Mouse (Mus musculus): ENCODE data around the gene Tfr2.
"Not testable (repeated sequence)": the region's sequence is repeated elsewhere in the genome, so short reads cannot be mapped to it uniquely, and the experiment has no call there.

The Tfr2 gene

GRCm38 (mm10) chr5:137590507-137590906 lies 20.9 kb downstream of the Tfr2 start:
- no peak for DNase-seq

DNA sequence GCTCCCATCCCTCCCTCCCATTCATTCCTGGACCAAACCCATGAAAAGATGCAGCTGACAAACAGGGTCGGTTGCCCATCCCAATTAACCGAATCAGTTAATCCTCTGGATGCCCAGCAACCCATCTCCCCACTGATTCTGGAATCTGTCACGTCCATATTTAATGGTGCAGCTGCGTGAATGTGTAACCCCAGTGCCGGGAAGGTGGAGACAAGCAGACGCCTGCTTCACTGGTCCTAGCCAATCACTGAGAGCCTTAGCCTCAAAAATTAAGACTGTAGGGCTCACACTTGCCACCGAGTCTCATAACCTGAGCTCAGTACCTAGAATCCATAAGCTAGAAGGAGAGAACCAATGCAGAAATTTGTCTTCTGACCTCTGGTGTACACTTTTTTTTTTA lies 26.3 kb downstream of the Tfr2 start:
- no peak for DNase-seq

- DNase-seq, result no peak
These were observed 27.1 kb downstream of the Tfr2 start for GRCm38 (mm10) chr5:137596601-137597261.

DNA sequence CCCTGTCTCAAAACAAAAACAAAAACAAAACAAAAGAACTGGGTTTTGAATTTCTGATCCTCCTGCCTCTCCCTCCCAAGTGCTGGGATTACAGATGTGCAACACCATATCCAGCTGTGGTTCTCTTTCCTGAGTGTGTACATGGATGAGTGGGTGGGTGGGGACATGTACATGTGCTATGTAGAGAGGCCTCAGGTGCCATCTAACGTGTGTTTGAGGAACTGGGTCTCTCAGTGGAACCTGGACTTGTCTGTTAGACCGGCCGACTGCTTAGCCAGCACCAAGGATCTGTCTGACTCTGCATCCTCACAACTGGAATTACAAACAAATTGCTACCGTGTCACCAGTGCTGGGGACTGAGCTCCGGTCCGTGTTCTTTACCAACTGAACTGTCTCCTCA lies 28.0 kb downstream of the Tfr2 start:
- no peak for DNase-seq

DNA sequence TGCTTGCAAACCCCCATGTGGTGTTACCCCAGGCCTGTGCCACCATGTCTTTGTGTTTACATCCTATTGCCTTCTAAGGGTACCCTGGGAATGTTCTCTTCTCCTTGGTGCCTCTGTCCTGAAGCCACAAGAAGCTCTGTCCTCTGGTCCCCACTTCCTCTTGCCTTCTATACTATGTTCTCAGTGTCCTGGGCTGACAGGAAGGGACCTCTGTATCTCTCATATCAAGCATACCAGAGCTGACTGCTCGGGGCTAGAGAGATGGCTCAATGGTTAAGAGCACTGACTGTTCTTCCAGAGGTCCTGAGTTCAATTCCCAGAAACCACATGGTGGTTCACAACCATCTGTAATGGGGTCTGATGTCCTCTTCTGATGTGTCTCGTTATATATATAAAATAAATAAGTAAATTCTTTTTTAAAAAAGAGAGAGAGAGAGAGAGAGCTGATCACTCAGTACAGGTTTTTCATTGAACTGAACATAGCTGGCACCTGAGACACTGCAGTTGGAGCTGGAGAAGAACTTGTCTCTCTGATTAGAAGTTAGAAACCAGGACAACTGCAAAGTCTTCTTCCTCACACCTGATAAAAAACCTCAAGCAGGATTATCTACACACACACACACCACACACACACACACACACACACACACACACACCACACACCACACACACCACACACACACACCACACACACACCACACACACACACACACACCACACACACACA lies 28.6 kb downstream of the Tfr2 start:
- no peak for DNase-seq

- DNase-seq, result no peak
These were observed 30.0 kb downstream of the Tfr2 start for GRCm38 (mm10) chr5:137599600-137599999.

DNA sequence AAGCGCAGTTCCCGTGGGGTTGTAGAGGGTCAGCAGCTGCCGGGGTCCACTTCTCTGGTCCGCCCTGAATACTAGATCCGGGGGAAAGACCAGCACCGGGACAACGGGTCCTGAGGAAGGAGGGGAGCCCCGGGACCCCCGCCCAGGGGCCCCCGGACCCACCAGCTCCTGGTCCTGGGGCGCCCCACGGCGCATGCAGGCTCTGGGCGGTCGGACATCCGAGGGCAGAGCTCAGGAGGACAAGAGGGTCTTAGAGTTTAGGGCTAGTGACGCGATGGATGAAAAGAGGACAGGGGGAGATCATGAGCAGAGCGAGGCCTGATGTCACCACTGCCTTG lies 30.6 kb downstream of the Tfr2 start:
- no peak for DNase-seq

GRCm38 (mm10) chr5:137600619-137601364 lies 31.2 kb downstream of the Tfr2 start, which contains the start of gene Mospd3:
Mospd3 (minus strand) TSS chr5:137601058.
- DNase-seq, result peak; percentile 92

DNA sequence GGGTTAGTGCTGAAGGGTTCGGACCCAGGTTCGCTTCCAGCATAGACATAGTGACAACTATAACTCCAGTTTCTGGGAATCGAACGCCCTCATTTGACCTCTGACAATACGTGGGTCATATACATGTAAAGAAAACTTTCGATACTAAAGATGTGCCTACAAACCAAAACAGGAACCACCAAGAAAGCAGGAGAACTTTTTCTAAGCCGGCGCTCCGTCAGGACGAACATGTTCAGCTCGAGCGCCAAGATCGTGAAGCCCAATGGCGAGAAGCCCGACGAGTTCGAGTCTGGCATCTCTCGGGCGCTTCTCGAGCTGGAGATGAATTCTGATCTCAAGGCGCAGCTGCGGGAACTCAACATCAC lies 31.7 kb downstream of the Tfr2 start:
- no peak for DNase-seq

DNA sequence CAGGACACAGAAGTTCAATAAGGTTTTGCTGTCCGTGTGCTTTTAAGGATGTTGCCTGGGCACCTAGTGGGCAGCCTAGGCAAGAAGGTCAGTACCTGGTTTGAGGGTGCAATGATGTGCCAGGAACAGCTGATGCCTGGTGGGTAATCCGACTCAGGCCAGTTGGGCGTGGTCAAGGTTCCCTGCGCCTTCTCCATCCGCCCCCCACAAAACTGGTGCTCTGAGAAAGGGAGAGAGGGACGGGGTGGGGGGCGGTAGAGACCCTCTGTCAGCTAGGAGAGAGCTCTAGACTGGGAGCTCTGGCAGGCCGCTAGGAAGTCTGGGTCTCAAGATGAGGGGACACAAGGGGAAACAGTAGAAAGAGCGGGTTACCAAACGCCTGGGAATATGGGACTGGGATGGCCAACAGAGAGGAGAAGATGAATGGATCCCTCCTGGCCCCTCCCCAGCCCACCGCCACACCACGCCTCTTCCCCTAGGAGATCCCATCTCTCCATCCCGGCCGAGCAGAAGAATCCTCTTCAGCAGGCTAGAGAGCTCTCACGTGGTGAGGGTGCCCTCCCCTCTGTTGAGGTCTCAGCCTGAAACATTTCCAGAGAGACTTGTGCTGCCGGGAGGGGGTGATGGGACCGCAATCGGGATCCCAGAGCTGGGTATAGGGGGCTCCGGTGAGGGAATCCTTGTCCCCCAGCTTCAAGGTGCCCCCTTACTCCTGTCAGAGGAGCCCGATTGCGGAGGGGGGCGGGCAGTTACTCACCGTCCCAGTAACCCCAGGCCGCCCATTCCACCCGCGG lies 38.4 kb downstream of the Tfr2 start:
- DNase-seq, result no peak

DNA sequence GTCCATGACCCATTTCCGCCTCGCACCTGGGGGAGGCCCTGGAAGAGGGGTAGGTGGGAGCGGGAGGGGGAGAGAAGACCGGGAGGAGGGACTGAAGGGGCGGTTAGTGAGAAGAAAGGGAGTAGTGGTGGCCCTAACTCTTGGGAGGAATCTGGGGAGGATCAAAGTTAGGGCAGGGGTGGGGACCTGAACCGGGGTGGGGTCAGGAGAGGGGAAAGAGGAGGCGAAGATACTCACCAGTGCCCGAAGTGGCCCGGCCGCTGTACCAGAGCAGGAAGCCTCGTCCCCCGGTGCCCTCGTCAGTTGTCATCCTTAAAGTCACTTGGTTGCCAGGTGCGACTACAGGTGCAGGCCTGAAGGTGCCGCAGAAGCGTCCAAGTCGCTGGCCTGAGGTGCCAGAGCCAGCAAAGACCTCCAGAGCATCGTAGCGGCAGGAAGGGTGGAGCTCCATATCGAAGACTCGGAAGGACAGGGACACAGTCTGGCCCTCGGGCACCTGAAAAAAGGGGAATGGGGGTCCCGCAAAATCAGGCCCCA lies 39.1 kb downstream of the Tfr2 start:
- no peak for DNase-seq

DNA sequence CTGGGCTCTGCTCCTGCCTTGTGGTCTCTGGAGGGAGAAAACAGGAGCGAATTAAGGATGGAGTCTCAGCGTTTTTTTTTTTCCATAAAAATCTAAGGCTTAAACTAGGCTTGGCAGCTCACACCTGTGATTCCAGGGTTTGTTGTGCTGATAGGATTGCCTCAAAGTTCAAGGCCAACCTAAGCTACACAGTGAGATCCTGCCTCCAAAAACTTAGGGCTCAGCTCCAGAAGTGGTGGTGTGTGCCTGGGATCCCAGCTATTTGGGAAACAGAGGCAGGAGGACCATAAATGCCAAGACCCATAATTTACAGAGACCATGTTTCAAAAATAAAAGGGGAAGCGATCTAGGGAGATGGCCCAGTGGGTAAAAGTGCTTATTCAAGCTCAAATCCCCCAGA lies 39.7 kb downstream of the Tfr2 start:
- no peak for DNase-seq

DNA sequence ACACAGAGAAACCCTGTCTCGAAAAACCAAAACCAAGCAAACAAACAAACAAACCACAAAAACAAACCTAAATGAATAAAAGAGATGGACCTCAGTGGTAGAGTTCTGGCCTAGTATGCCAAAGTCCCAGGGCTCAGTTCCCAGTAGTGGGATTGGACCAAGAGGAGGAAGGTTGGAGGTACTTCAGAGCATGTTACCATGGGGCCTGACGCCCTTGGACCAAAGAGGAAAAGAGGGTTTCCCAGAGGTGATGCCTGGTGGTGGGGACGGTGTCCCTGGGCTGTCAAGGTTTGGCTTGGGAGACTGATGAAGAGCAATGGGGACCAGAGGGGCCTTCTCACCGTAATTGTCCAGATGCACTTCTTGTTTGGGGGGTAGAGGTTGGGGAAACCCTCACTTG lies 40.4 kb downstream of the Tfr2 start:
- DNase-seq, result no peak

GRCm38 (mm10) chr5:137610548-137611244 lies 41.1 kb downstream of the Tfr2 start:
- no peak for DNase-seq

DNA sequence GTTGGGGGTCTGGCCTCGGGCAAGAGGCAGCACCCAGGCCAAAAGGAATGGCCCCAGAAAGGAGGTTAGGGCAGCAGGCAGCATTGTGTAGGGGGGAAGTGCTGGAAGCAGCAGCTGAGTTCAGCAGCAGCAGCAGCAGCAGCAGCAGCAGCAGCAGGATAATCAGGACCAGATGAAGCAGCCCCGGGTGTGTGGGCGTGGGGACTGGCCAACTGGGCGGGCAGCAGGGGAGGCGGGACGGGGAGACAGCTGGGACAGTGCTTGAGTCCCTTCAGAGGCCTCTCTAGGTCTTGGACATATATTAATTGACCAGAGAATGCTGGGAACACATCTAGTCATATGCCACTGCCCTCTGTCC lies 41.6 kb downstream of the Tfr2 start:
- no peak for DNase-seq

DNA sequence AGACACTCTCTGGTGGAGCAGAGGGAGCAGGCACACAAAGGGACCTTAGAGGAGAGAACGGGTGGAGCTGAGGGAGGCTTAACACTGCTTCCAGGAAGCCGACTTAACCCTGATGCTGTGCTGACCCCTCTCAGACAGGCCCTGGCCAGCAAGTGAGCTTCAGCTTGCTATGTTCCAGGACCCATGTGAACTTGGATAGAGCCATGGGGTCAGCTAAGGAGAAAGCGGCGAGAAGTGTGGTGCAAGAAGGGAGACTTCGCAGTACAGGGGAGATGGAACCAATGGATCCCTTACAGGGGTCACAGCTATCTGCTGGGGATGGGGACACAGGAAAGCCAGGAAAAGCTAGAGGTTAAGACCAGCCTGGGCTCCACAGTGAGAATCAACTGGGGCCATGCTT lies 43.4 kb downstream of the Tfr2 start:
- DNase-seq, result no peak

DNA sequence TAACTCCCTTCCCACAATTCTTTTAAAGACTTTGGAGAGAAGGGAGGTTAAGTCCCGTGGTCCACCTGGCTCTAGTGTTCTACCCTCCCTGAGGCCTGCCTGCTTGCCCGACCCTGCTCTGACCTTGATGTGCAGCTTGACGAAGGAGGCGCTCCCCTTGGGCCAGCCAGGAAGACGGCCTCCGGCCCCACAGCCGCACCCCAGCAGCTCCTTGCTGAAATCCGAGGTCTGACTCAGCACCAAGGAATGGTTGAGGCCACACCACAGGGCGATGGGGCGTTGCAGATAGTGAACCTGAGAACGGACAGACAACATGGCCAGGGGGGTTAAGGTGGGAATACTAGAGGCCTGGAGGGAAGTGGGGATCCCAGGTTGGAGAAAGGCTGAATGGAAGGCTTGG lies 43.9 kb downstream of the Tfr2 start, which contains the start of gene Pcolce:
TSS of gene Pcolce (minus strand) at position 235 of the 400 bp plus-strand sequence.
- no peak for DNase-seq

GRCm38 (mm10) chr5:137614921-137615320 lies 45.3 kb downstream of the Tfr2 start:
- DNase-seq, result not testable (repeated sequence)

DNA sequence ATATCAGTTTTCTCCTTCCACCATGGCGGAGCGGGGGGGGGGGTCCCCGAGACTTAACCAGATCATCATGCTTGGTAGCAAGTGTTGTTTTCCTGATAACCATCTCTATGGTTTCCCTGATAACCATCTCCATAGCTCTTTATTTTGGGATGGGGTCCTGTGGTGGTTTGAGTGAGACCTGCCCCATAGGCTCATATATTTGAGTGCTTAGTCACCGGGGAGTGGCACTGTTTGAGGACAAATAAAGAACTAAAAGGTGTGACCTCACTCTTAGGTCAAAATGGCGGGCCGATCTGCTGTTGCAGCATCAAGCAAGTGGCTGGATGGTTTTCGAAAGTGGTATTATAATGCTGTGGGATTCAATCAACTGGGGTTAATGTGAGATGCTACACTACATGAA lies 45.7 kb downstream of the Tfr2 start:
- DNase-seq, result no peak

- DNase-seq, result no peak
These were observed 54.4 kb downstream of the Tfr2 start for GRCm38 (mm10) chr5:137623937-137624530.

DNA sequence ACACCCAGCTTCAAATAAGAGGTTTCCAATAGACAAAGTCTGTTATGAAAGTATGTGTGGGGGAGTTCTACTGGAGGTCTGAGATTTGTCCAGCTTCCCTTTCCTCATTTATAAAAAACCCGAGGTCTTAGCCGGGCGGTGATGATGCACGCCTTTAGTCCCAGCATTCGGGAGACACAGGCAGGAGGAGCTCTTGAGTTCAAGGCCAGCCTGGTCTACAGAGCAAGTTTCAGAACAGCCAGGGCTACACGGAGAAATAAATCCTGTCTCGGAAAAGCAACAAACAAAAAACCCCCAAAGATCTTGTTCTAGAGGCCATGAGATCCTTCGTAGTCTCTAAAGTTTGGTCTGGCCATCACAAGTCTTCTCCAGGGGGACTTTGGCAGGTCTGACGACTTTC lies 58.4 kb downstream of the Tfr2 start:
- no peak for DNase-seq

All from right cerebral cortex, postnatal 4 days (tissue).